Mouse (Mus musculus) heart, embryonic 11.5 days (tissue): ENCODE measurements around the gene Gm10220. TPM values are rescaled to one million over a fixed set of nuclear protein-coding genes. Genes with fewer than 3 reads are reported as not detected.
"Not testable (repeated sequence)": the region's sequence is repeated elsewhere in the genome, so short reads cannot be mapped to it uniquely, and the experiment has no call there.

Source experiments
- ATAC-seq: fragments of 200-750 bp; cut with Nextera tagmentation; replicated peaks from 2 replicates; pipeline ENCODE4 v1.8.0; 2017; ENCODE audit warnings: moderate library complexity; ENCODE audit not compliant: insufficient number of reproducible peaks, low FRiP score, low TSS enrichment
- H3K27ac ChIP-seq: fragments of 300-500 bp; sonication (generic); 2 replicates; pipeline ENCODE4 v1.5.1; 2014; ENCODE audit warnings: mild to moderate bottlenecking, low read depth, low read length
- H3K27me3 ChIP-seq: fragments of 300-500 bp; sonication (generic); 2 replicates; pipeline ENCODE4 v1.6.1; 2014; ENCODE audit warnings: mild to moderate bottlenecking, low read length, mixed read lengths; ENCODE audit not compliant: control insufficient read depth, insufficient read depth
- H3K36me3 ChIP-seq: fragments of 300-500 bp; sonication (generic); 2 replicates; pipeline ENCODE4 v1.6.1; 2014; ENCODE audit warnings: mild to moderate bottlenecking, low read length, moderate library complexity, mixed read lengths; ENCODE audit not compliant: control insufficient read depth, insufficient read depth
- H3K4me1 ChIP-seq: fragments of 300-500 bp; sonication (generic); 2 replicates; pipeline ENCODE4 v1.6.1; 2014; ENCODE audit warnings: low read length; ENCODE audit not compliant: control insufficient read depth, insufficient read depth
- H3K4me2 ChIP-seq: fragments of 300-500 bp; sonication (generic); 2 replicates; pipeline ENCODE4 v1.6.1; 2014; ENCODE audit warnings: mild to moderate bottlenecking, moderate library complexity
- H3K4me3 ChIP-seq: fragments of 300-500 bp; sonication (generic); 2 replicates; pipeline ENCODE4 v1.5.1; 2014; ENCODE audit warnings: low read depth, low read length
- H3K9ac ChIP-seq: fragments of 300-500 bp; sonication (generic); 2 replicates; pipeline ENCODE4 v1.6.1; 2014; ENCODE audit warnings: mild to moderate bottlenecking, low read depth, low read length, moderate library complexity
- H3K9me3 ChIP-seq: fragments of 300-500 bp; sonication (generic); replicated peaks from 2 replicates; pipeline ENCODE4 v1.6.1; 2016; ENCODE audit warnings: low read length; ENCODE audit not compliant: control insufficient read depth
- WGBS: fragments of 180-500 bp; shearing (Covaris S2); extraction: QIAGEN DNeasy Blood & Tissue Kit; methylation state at CpG from one replicate; pipeline ENCODE4 v1.1.7; 2014; ENCODE audit not compliant: insufficient replicate concordance; 5-methylcytosine and 5-hydroxymethylcytosine counted together
- polyA plus RNA-seq: library from polyadenylated mRNA; unstranded; fragments of >200 nt; fragmentation: Nextera tagmentation; extraction: Ambion mirVana; gene quantifications from 2 replicates; pipeline ENCODE4 v1.2.1, GENCODE M21; 2014

Gm10220 gene
- polyA plus RNA-seq, 1 experiment from 2014 or later: not detected

DNA sequence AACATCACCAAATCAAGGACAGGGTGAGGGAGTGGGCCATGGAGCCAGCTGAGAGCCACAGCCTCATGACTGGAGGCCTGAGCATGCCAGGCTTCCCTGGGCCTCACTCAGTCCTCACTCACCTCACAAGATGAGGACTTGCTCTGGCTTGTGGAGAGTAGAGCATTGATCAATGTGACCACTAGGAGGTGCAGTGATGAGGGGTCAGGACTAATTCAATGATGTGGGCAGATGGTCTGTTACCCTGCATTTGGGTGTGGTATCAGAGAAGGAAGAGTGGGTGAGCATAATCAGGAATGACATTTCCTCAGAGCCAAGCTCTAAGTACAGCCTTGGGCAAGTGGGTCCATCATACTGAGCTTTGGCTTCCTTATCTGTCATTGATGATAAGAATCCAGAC lies 42.2 kb downstream of the Gm10220 start:
- H3K4me2 ChIP-seq, H3K36me3 ChIP-seq, H3K9me3 ChIP-seq, H3K27ac ChIP-seq, H3K9ac ChIP-seq, H3K27me3 ChIP-seq, ATAC-seq, H3K4me1 ChIP-seq, H3K4me3 ChIP-seq: not testable (repeated sequence)

DNA sequence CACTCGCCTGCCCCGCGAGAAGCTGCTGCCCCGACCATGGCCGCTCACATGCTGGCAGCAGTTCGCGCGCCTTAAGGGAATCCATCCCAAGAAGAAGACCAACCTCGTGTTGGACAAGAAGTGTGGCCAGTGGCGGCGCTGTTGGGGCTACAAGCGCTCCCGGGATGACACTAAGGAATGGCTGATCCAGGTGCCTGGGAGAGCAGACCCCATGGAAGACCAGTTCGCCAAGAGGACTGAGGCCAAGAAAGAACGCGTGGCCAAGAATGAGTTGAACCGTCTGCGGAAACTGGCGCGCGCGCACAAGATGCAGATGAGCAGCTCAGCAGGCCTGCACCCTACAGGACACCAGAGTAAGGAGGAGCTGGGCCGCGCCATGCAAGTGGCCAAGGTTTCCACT lies 50.5 kb downstream of the Gm10220 start:
- Histone ChIP-seq H3K9ac (no peak overlapping the region), H3K4me2 (no peak overlapping the region), H3K4me3 (no peak overlapping the region), H3K27ac (no peak overlapping the region), H3K4me1 (no peaks in the 10 kb centered on the region), H3K9me3 (no peaks in the 10 kb centered on the region), H3K27me3 (no peaks in the 10 kb centered on the region), H3K36me3 (no peaks in the 10 kb centered on the region)
- no peak for ATAC-seq
- WGBS: 79% methylated on average over 24 of the region's 24 CpGs

Other genes with a start within 250 kb of the Gm10220 start
- gene Gm21663, start 179.0 kb downstream of the Gm10220 start, polyA plus RNA-seq: 0.06 and 0.20 TPM in 2 replicates
- gene Gm21671, start 167.0 kb downstream of the Gm10220 start, polyA plus RNA-seq: 0.07 TPM in 1 of 2 replicates, not detected in the other
- 0.16 and 0.27 TPM in 2 replicates for gene Gm21680, start 148.8 kb downstream of the Gm10220 start, polyA plus RNA-seq
- 0.23 and 0.26 TPM in 2 replicates for gene Gm21698, start 132.8 kb downstream of the Gm10220 start, polyA plus RNA-seq
- 0.31 TPM in 1 of 2 replicates, not detected in the other for gene Gm1979, start 116.6 kb downstream of the Gm10220 start, polyA plus RNA-seq
- gene Gm5862, start 98.5 kb downstream of the Gm10220 start, polyA plus RNA-seq: not detected in 2 replicates
- gene Speer4a, start 81.9 kb downstream of the Gm10220 start, polyA plus RNA-seq: not detected in 2 replicates
- gene Gm7347, start 62.8 kb downstream of the Gm10220 start, polyA plus RNA-seq: 0.07 TPM in 1 of 2 replicates, not detected in the other
- gene Gm10471, start 32.1 kb downstream of the Gm10220 start, polyA plus RNA-seq: not detected in 2 replicates
- gene 5031410I06Rik, start 16.1 kb downstream of the Gm10220 start, polyA plus RNA-seq: not detected in 2 replicates
- 0.15 TPM in 1 of 2 replicates, not detected in the other for gene Gm7361, start 136.3 kb upstream of the Gm10220 start, polyA plus RNA-seq